Mouse (Mus musculus) spleen, postnatal 36 days (tissue): ENCODE results near the gene Cd300lf.
A peak's percentile ranks its signal among the peaks of the same experiment; 100 is the strongest.

ENCODE experiments used
- DNase-seq, 2 experiments: peaks; one replicate each; pipeline ENCODE4 v3.0.0; 2022; ENCODE audit warnings: low spot score in 2 of 2, mixed read lengths in 1 of 2

Gene Cd300lf

GRCm38 (mm10) chr11:115077436-115077835, 56.4 kb downstream of the Cd300lf start:
- DNase-seq, result no peak

DNA sequence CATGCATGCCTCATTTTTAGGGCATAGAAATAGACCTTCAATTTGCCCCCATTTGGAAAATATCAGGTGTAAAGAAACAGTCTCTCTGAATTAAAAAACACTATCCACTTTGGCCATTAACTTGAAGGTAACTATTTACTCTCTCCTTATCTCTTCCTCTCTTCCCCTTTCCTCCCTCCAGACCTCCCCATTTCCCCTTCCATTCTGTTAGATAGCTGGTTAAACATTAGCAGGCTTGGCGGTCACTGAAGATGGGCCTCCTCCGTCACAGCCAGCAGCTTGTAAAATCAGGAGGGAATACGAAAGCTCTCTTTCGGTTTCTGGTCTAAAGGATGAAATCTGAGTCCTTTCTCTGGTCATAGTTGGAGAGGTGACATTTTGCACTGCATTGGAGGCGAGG, 57.9 kb downstream of the Cd300lf start:
- DNase-seq, result no peak

GRCm38 (mm10) chr11:115075407-115075806, 58.4 kb downstream of the Cd300lf start:
- DNase-seq, result no peak

- DNase-seq, result no peak
Observed at GRCm38 (mm10) chr11:115073002-115073401, 60.8 kb downstream of the Cd300lf start.

DNA sequence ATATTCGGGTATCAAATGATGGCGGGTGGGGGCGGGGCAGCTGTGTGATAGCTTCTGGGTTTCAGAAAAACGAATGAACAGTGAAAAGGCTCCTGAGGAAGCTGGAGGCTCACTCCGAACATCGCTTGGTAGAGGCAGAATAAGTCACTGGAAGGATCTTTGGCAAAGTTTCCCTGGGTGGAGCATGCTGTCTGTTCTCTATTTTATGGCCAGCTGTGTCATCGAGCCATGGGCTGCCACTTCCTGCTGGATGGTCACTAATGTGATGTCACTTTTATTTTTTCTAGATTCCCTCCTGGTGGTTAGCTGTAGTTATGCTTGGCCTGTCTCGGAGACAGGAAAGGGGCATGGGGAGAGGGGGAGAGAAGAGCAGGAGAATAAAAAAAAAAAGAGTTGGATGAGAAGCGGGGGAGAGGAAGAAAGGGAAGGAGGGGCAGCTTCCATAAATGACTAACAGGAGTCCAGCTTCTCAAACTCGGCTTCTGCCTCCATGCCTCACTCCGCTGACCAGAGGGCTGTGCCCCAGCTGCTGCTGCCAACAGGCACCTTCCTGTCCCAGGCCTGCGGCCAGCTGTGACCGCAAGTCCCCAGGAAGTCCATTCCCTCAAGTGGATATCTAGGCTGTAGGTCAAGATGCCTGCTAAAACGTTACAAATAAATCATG, 62.0 kb downstream of the Cd300lf start:
- DNase-seq, result no peak

GRCm38 (mm10) chr11:115071015-115071551, 62.7 kb downstream of the Cd300lf start:
- no peak for DNase-seq

DNA sequence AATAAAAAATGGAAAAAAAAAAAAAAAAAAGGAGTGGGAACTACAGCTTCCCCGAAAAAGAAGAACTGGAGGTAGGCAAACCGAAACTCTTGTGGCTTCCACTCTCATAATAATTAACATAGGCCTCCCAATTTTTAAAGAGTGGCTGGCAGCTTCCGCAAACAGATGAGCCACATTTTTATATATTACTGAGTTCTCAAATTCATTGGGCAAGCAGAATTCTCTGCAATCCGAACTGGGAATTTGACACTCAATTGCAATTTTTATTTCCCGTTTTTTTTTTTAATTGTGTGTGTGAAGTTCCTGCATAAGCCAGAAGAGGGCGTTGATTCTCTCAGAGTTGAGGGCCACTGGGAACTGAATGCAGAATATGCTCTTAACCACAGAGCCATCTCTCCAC, 67.0 kb downstream of the Cd300lf start:
- peak in 1 of 2 experiments; percentile 20 for DNase-seq
